Mouse (Mus musculus): ENCODE results near the gene Spg21. TPM values are rescaled to one million over a fixed set of nuclear protein-coding genes. Genes with fewer than 3 reads are reported as not detected.

The Spg21 gene
- total RNA-seq, 2 experiments from 2014 or later, result 14.7 to 16.0 TPM

DNA sequence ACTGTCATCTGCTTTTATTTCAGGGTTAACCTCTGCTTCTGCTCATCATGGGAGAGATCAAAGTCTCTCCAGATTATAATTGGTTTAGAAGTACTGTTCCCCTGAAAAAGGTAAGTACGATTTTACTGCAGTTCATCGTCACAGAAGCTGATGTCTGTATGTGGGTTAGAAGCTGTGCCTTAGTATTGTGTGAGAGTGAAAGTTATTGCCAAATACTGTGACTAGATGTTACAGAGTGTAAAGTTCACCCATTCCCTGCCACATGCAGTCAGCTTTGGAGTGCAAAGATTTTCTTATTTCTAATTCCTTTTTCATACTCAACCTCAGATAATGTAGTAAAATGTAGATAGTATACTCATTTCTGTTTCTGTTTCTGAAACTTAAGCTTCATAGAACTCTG, 4.5 kb downstream of the Spg21 start:
- DNase-seq, result no peak
- intact Hi-C loops (cut with DNase I), result no loop called here

DNA sequence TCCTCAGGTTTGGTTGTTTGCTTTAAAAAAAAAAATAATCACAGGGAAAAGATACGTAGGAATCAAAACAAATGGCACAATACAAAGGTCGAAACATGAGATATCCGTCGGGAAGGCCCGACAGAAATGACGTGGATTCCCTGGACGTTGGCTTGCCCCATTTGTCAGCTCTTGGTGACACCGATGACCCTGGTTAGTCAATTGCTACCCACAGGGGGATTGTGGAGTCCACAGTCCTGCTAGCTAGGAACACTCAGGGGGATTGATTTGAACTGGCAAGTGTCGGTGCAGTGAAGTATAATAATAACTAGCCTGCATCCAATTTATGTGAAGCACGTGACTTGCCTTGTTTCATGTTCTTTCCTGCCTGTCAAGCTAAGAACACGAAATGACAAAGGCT, 6.9 kb downstream of the Spg21 start:
- intact Hi-C loops (cut with DNase I), result no loop called here

DNA sequence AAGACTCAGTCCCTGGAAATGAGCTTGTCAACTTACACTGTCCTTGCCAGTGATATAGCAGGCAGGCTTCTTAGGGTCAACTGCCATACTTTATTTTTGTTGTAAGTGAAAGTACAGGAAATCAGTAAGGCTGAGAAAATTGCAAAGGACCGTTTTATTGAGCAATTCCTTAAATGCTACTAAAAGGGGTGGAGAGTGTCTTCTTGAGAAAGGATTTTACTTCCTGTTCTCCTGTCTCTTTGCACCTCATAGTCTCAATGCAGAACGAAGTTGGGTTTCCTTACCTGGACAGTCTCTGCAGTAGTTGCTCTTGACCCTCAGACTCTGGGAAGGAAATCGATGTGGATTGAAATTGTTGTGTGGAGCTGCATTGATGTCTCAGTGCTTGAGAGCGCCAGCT, 12.0 kb downstream of the Spg21 start:
- intact Hi-C loops (cut with DNase I), result no loop called here

More for the DNA sequence above, 6.9 kb downstream of the Spg21 start:
- no peak for DNase-seq

DNA sequence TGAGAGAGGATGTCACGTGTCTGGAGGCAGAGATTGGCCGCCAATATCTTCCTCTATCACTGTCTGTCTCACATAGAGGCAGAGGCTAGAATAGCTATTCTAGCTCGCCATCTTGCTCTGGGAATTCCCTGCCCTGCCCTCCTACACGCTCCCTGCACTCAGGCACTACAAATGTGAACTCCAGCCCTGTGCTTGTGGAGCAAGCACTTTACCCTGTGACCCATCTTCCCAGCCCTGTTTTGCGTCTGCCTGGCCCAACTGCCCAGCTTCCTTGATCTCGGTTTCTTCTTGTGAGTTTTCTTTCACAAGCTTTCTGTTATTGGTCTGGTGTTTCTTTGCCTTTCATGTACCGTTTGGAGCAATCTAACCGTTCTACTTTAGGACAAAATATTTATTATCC, 18.4 kb downstream of the Spg21 start:
- no peak for DNase-seq
- intact Hi-C loops (cut with DNase I), result no loop called here

More for the DNA sequence above, 12.0 kb downstream of the Spg21 start:
- DNase-seq, result no peak

DNA sequence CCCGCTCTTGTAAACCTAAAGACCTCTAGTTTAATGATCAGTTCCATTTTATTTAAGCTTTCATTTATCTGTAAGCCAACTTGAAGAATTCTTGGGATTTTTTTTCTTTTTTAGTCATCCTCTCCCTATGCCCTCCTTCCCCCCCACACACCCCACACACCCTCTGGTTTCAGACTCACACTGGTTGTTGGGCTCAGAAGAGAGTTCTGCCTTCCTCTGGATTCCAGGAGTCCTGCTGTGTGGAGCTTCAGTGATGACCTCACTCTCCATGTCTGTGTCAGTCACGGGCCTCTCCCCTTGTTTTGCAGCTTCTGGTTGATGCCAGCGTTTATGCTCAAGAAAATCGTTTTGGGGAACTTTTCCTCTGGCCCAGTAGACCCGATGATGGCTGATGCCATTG, 19.3 kb downstream of the Spg21 start:
- no peak for DNase-seq
- intact Hi-C loops (cut with DNase I), result no loop called here

DNA sequence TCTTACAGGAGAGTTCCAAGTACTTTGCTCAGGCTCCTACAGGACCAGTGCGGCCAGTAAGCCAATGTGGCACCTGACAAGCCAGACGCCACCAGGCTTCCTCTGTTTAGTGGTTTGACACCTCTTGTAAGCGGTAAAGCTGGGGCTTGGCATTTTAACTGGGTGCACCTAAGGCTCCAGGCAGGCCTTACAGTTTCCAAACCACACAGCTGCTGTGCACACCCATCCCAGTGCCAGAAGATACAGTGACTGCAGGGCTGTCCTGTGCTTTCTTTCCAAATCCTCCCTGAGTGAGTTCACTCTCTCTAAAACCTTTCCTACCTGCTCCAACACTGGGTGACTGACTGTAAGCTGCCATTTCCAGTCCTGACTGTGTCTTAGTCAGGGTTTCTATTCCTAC, 30.7 kb downstream of the Spg21 start:
- intact Hi-C loops (cut with DNase I), result no loop called here
- DNase-seq, result no peak

DNA sequence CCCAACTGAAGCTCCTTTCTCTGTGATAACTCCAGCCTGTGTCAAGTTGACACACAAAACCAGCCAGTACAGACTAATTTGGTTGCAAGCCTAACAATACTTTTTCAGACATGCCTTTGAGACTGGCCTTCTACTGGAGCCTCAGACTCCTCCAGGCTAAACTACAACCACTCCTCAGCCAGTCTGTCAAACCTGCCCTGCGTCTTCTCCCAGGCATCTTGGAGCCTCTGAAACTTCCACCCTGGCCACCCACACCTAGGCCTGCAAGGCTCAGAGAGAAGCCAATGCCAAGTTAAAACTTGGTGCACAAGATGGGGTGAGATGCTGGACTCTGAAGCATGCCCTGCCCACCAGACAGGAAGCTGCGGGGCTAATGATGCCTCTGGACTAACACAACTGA, 31.6 kb downstream of the Spg21 start:
- DNase-seq, result no peak
- intact Hi-C loops (cut with DNase I), result no loop called here

DNA sequence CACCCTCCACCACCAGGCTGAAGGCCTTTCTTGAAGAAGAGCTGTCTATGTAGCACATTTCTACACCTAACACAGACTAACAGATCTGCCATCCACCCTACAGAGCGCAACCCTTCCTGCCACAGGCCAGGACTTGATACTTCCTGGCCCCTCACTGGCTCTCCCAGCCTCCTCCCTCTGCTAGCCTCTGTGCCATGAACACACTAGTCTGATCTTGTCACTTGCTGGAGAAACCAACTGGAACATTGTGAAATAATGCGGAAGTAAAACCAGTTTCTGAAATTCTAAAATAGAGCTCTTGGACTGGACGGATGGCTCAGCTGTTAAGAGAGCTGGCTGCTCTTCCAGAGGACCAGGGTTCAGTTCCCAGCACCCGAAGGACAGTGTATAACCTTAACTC, 32.1 kb downstream of the Spg21 start:
- DNase-seq, result no peak
- intact Hi-C loops (cut with DNase I), result no loop called here

DNA sequence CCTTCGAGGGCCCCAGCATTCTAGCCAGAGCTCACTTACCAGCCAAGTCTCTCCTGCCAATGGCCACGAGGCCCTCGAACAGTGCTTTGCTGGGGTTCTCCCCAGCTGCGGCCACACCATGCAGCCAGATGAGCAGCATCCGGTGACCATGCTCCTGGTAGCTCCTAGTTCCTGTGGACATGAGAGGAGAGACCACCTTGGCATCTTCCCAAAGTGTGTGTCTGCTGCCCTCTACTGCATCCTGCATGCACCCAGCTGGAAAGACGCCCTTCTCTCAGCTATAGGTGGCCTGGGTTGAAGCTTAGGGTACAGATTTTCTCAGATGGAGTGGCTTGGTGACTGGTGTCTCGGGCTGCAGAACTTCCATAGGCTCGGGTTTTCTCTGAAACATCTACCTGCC, 41.4 kb downstream of the Spg21 start:
- peak in 1 of 2 experiments; percentile 21 for DNase-seq
- intact Hi-C loops (cut with DNase I), result no loop called here

DNA sequence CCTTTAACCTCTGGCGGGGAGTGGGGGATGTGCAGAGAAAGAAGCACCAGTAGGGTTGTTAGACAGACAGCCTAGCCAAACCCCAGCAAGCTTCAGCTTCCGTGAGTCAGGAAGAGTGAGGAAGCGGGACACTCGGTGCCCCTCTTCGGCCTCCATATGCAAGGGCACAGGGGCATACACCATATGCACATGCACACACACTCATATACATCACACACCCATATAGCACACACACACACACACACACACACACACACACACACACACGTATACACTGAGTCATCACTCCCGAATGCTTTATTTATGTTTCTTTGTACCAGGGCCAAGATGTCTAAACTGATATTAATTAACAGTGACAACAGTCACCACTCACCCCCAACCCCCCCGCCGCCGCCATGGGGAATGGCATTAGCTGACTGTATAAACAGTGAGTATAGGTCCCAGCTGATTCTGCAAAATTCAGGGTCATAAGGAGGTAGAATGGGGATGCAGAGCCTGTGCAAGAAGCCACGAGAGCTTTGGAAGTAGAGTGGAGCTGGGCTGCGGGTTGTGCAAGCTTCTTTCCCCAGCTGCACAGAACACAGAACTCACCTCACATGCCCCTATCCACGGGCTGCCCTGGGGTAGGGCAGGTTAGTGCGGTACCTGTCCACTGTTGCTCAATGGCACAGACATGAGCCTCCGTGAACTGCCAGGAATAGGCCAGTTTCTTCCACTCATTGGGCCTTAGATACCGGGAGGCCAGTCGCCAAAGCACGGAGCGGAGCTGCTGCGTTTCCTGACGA, 42.2 kb downstream of the Spg21 start:
- intact Hi-C loops (cut with DNase I), result no loop called here
- no peak for DNase-seq

DNA sequence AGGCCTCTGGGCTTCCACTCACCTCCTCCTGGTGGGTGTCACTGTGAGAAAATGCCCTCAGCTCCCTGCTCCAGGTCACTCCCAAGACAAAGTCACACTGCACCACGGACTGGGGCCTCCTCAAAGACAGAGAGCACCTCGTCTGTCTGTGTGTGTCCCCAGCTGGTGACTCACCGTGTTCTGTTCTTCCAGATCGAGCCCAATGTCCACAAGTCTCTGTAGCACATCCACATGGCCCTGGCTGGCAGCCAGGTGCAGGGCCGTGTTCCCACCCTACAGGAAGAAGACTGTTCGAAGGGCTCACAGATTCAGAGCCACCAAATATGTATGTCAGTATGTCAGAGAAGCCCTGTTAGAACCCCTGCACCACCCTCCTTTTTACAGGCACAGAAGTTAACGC, 47.7 kb downstream of the Spg21 start:
- intact Hi-C loops (cut with DNase I), result no loop called here
- no peak for DNase-seq

DNA sequence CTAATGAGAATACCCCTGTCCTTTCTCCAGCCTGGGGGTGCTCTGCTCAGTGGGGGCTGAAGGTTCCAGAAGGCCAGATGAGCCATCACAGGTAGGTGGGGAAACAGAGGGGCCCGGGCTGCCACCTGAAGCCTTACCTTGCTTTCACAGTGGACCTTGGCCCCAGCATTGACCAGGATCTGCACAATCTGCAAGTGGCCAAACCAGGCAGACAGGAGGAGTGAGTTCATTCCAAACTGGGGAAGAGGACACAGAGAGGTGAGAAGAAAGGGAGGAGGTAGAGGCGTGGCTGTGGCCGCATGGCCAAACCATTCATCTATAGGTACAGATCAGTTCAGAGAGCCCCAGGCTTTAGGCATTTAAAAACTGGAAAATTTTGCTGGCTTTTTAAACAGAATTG, 51.8 kb downstream of the Spg21 start:
- no peak for DNase-seq
- intact Hi-C loops (cut with DNase I), result no loop called here

DNA sequence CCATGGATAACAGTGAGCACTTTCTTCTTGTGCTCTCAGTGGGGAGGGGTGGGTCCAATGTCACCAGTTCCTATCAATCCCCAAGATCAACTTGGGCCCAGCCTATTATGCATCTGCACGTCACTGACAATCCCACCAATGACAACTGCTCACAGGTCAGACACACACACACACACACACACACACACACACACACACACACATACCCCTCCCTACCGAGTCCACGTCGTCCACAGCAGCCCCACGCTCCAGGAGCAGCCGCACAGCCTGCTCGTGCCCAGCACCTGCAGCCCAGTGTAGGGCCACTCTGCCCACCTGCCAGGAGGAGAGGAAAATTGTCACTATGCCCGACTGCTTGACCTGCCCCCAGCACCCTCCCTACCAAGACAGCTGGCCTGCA, 53.7 kb downstream of the Spg21 start:
- intact Hi-C loops (cut with DNase I), result no loop called here
- DNase-seq, result no peak

DNA sequence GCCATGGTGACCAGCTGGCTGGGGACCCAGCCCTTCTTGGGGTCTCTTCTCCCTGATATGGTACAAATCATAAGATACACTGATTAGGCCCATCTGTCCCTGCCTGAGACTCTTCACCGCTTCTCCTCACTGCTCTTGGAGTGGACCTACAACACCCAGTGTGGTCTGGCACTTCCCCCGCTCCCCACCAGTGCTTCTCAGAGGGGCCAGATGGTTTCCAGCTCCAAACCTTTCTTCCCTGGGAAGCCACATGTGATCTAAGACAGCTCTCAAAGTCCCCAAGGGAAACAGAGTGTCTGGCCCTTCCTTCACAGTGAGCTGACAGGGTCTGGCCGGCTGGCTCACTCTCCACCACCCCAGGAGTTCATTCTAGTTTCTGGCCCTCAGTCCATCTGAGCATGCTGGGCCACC, 54.1 kb downstream of the Spg21 start:
- DNase-seq, result no peak
- intact Hi-C loops (cut with DNase I), result no loop called here

DNA sequence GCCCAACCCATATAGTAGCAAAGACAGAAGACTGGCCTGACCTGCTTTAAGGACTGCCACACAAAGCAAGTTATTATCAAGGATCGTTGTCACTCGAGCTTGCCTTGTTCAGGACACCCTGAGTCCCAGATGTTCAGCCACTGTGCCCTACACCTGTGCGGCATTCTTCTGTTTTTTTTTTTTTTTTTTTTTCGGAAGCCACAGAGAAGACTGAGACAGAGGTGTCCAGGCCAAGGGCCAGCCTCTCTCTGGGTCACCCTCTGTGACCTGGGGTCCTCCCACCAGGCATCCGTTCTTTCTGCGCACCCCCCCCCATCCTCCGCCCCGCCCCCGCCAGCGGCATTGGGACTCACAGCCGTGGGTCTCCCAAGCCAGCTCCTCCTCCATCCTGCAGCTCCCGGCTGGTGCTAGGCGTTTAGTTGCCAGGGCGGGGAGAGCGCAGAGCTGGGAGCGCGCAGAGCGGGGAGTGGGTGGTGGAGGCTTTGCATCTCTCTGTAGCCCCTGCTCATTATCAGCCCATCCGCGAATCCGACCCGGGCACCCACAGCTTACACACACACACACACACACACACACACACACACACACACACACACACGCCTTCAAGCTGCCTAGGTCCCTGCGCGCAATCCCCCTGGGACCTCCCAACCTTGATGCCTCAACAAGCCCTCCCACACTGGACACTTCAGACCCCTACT, 59.2 kb downstream of the Spg21 start, which contains the start of gene Ankdd1a:
Ankdd1a (minus strand) TSS at position 387 of the 698 bp plus-strand sequence.
- intact Hi-C loops (cut with DNase I), result loop anchor here (5.0 kb wide), 1 partner anchor 142 kb away; no protein-coding TSS in a partner anchor

DNA sequence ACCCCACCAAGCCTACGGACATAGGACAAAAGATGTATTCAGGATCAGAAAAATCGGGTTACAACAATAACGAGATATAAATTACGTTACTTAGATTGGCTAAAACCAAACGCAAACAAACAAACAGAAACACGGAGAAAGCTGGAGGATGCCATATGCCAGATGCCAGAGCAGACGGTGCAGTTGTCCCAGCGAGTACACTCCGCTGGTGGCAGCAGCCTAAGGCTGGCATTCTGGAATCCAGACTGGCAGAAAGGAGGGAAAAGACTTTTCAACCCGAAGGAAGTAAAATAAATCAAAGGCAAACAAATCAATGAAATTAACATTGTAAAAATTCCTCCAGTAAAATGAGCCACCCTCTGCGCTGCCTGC, 59.7 kb downstream of the Spg21 start:
- intact Hi-C loops (cut with DNase I), result loop anchor here (5.0 kb wide), 1 partner anchor 142 kb away; no protein-coding TSS in a partner anchor
- no peak for DNase-seq

More for the DNA sequence above, 59.2 kb downstream of the Spg21 start, which contains the start of gene Ankdd1a:
- DNase-seq, result no peak

DNA sequence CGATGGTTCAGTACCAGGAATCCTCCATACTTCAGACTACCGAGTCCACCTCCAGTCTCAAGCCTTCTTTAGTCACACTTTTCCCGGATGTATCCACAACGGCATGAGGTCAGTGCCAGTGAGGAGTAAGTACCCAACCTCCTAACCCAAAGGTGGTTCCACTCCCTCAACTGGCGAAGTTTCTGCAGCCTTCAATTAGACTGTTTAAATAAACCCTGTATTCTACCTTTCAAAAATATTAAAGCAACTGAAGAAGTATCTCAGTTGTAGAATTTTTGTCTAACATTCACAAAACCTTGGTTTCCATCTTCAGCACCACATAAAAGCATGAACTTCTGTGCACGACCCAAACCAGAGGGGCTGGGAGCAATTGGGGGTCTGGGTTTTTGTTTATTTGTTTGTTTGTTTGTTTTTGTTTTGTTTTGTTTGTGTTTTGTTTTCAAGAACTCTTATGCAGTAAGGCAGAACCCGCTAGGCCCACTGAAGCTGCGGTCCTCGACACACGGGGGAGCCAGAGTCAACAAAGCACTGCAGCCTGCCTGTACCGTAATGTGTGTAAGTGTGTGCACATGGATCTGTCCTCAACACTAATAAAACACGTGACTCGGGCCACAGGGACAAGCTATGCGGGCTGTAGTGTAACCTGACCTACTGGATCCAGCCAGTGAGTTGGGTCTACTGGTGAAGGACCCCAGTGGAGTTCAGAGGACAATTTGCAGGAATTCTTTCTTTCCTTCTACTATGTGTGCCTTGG, 63.0 kb downstream of the Spg21 start:
- intact Hi-C loops (cut with DNase I), result loop anchor here (1.0 to 5.0 kb wide), 3 partner anchors 17 to 139 kb away; no protein-coding TSS in a partner anchor
- DNase-seq, result peak; percentile 80 to 87

DNA sequence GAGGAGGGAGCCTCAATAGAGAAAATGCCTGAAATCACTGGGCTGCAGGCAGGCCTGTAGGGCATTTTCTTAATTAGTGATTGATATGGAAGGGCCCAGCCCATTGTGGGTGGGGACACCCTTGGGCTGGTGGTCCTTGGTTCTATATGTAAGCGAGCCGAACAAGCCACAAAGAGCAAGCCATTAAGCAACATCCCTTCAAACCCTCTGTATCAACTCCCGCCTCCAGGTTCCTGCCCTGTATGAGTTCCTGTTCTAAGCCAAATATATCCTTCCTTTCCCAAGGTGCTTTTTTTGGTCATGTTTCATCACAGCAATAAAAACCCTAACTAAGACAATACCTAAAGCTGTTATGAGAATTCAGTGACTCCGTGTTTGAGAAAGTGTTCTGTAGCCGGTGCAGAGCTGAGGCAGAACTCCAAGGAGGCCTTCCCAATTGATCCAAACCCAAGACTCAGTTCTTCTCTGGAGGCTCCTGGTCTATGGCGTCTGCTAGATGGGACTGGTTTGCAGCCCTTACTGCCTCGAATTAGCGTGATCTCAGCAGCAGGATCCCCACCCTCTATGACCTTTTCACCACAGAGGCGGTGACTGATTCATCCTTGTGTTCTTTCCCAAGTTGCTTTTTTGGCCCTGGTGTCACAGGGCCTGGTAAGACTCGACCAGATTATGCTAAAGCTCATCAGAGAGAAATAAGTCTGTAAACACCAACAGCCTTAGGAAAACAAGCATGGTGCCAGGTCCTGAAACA, 64.9 kb downstream of the Spg21 start:
- DNase-seq, result no peak
- intact Hi-C loops (cut with DNase I), result loop anchor here (2.0 kb wide), 1 partner anchor 15 kb away; no protein-coding TSS in a partner anchor

DNA sequence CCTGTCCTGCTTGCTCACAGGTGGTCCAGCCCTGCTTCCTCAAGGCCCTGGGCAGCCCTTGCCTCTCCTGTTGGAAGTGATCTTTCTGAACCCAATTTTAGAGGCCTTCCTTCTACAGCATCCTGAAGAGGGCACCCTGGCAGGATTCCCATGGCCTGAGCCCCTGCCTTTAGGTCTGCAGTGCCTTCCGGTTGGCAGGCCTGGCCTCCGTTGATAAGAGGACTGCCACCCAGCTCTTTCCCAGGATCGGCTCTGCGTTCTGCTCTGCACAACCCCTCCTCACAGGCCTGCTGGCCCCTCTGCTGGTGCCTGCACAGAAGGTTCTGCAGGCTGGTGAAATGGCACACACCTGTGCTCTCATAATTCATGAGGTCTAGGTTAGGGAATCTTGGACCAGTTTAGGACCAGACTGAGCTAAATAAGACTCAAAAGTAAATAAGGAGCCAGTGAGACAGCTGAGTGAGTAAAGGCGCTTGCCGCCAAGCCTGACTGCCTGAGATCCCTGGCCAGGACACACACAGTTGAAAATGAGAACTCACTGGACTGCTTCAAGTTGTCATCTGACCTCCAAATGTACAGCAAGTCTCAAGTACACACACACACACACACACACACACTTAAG, 67.8 kb downstream of the Spg21 start:
- DNase-seq, result no peak
- intact Hi-C loops (cut with DNase I), result no loop called here

DNA sequence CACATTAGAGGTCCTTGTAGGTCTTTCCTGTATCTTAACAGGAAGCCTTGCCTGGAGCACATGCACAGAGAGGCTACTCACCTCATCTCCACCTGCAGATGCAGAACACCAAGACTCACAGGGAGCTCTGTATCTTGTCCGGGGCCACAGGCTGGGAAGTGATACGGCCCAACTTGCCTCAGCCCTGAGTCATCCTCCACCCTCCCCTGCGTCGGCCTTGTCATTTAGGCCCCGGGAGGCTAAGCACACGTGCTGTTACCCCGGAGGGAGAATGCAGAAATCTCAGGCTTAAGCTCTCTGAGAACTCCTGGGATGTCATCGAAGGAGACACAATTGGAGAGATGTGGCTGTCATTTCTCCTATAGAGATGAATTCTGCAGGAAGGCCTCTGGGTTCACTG, 68.9 kb downstream of the Spg21 start:
- intact Hi-C loops (cut with DNase I), result no loop called here
- no peak for DNase-seq
